Mouse (Mus musculus) stomach, postnatal 0 days (tissue): ENCODE results near the gene Ly86. TPM values are rescaled to one million over a fixed set of nuclear protein-coding genes. Genes with fewer than 3 reads are reported as not detected.

ENCODE experiments used
- ATAC-seq: fragments of 200-750 bp; cut with Nextera tagmentation; 2 replicates; pipeline ENCODE4 v1.8.0; 2017; ENCODE audit not compliant: low FRiP score, low TSS enrichment
- DNase-seq: peaks from one replicate; pipeline ENCODE4 v3.0.0-alpha.2; 2016; ENCODE audit warnings: low spot score
- H3K27ac ChIP-seq: fragments of 300-500 bp; sonication (generic); replicated peaks from 2 replicates; pipeline ENCODE4 v1.5.1; 2014; ENCODE audit warnings: mild to moderate bottlenecking, control low read depth
- H3K27me3 ChIP-seq: fragments of 300-500 bp; sonication (generic); 2 replicates; pipeline ENCODE4 v1.6.1; 2014; ENCODE audit warnings: low read length; ENCODE audit not compliant: control insufficient read depth, insufficient read depth
- H3K36me3 ChIP-seq: fragments of 300-500 bp; sonication (generic); 2 replicates; pipeline ENCODE4 v1.6.1; 2014; ENCODE audit warnings: low read length, mixed read lengths; ENCODE audit not compliant: control insufficient read depth, insufficient read depth
- H3K4me1 ChIP-seq: fragments of 300-500 bp; sonication (generic); replicated peaks from 2 replicates; pipeline ENCODE4 v1.6.1; 2014; ENCODE audit warnings: antibody characterized with exemption; ENCODE audit not compliant: control insufficient read depth, insufficient read depth
- H3K4me2 ChIP-seq: fragments of 300-500 bp; sonication (generic); replicated peaks from 2 replicates; pipeline ENCODE4 v1.6.1; 2014; ENCODE audit warnings: low read depth, mild to moderate bottlenecking, control low read depth, moderate library complexity
- H3K4me3 ChIP-seq: fragments of 300-500 bp; sonication (generic); 2 replicates; pipeline ENCODE4 v1.5.1; 2014; ENCODE audit warnings: low read depth, low read length, control low read depth
- H3K9ac ChIP-seq: fragments of 300-500 bp; sonication (generic); 2 replicates; pipeline ENCODE4 v1.6.1; 2014; ENCODE audit warnings: mild to moderate bottlenecking, low read length, control low read depth, mixed read lengths
- H3K9me3 ChIP-seq: fragments of 300-500 bp; sonication (generic); 2 replicates; pipeline ENCODE4 v1.6.1; 2016; ENCODE audit warnings: low read length; ENCODE audit not compliant: control insufficient read depth
- CTCF ChIP-seq: IDR thresholded peaks from 2 replicates; pipeline ENCODE4 v1.5.1; 2016; ENCODE audit warnings: antibody characterized with exemption, low read depth, mild to moderate bottlenecking, moderate library complexity
- EP300 ChIP-seq: optimal IDR thresholded peaks from 2 replicates; pipeline ENCODE3; 2016; ENCODE audit warnings: antibody characterized with exemption
- WGBS: fragments of 180-500 bp; shearing (Covaris S2); extraction: QIAGEN DNeasy Blood & Tissue Kit; methylation state at CpG from one replicate; pipeline ENCODE4 v1.1.7; 2014; 5-methylcytosine and 5-hydroxymethylcytosine counted together
- polyA plus RNA-seq: library from polyadenylated mRNA; unstranded; fragments of >200 nt; fragmentation: Nextera tagmentation; extraction: Ambion mirVana; gene quantifications from 2 replicates; pipeline ENCODE4 v1.2.1, GENCODE M21; 2015

Ly86 gene
- polyA plus RNA-seq, 1 experiment from 2014 or later: 7.4 TPM

DNA sequence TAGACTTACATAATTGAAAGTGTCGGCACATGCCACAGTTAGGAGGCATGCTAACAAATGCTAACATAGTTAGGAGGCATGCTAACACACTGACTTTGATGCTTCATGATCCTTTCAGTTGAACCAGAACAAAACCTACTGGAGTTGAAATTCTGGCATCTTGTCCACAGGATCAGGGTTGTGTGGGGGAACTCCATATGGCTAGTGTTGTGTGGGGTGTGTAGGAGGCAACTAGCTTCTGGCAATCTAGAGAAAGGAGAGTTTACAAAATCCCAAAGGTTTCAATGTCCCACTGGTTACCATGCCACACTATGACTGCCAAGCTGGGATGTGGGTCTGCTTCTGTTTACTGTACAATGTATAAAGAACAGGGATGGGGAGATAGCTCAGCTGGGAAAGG is 70.7 kb downstream of the Ly86 start:
- no peak for TF ChIP-seq CTCF
- no peak for TF ChIP-seq EP300
- no peaks in the 10 kb centered on the region for H3K27me3 ChIP-seq
- H3K36me3 ChIP-seq: no peaks in the 10 kb centered on the region
- no peaks in the 10 kb centered on the region for H3K9me3 ChIP-seq
- DNase-seq (no peak), ATAC-seq (no peak)
- H3K4me1 ChIP-seq: no peaks in the 10 kb centered on the region
- H3K4me3 ChIP-seq: no peak overlapping the region
- H3K9ac ChIP-seq: no peak overlapping the region
- H3K27ac ChIP-seq: no peak overlapping the region
- WGBS: 89% methylated on average over 1 of the region's 1 CpGs
- no peak overlapping the region for H3K4me2 ChIP-seq

DNA sequence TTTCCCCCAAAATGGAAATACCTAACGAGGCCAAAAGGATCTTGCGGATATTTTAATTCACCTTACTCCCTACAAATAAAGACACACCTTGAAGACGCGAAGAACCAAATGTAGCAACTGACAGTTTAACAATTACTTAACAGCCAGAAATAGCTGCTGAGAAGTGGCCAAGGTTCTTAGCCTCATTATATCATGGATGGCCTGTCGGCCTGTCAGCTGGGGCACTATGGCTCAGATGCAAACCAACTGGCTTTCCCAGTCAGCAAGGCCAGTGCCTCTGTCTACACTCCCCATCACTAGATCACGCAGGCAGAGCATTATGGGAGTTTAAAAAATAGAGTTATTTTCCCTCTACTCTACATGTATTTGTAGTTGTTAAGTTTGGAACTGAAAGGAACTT is 78.4 kb downstream of the Ly86 start:
- Histone ChIP-seq H3K9me3 (no peaks in the 10 kb centered on the region), H3K4me3 (no peak overlapping the region), H3K4me1 (no peaks in the 10 kb centered on the region), H3K4me2 (no peak overlapping the region), H3K36me3 (no peaks in the 10 kb centered on the region), H3K27me3 (no peaks in the 10 kb centered on the region), H3K27ac (no peak overlapping the region), H3K9ac (no peak overlapping the region)
- TF ChIP-seq EP300: no peak
- TF ChIP-seq CTCF: no peak
- DNase-seq (no peak), ATAC-seq (no peak)
- 84% methylated on average over 6 of the region's 6 CpGs for WGBS

DNA sequence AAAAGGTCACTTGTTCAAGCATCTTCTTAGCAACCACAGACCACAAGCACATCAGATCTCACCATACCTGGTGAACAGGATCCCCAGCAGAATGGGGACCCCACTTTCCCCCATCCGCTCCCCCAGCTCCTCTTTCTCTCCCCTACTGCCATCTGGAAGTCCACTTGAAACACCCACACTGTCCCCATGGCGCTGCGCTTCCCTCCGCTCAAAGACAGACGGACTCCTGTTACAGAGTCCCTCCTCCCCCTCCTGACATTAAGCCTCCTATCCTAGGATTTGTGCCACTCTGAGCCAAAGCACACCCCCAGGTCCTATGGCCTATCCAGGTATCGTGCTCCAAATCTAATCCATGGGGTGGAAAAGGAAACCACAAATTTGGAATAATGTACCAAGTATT is 79.9 kb downstream of the Ly86 start:
- DNase-seq: no peak
- Histone ChIP-seq H3K9me3 (no peaks in the 10 kb centered on the region), H3K9ac (no peak overlapping the region), H3K27ac (no peak overlapping the region), H3K4me3 (no peak overlapping the region), H3K4me2 (no peak overlapping the region), H3K4me1 (no peaks in the 10 kb centered on the region), H3K36me3 (no peaks in the 10 kb centered on the region), H3K27me3 (no peaks in the 10 kb centered on the region)
- 95% methylated on average over 6 of the region's 6 CpGs for whole genome bisulfite sequencing
- ATAC-seq: no peak
- TF ChIP-seq CTCF (no peak), EP300 (no peak)

DNA sequence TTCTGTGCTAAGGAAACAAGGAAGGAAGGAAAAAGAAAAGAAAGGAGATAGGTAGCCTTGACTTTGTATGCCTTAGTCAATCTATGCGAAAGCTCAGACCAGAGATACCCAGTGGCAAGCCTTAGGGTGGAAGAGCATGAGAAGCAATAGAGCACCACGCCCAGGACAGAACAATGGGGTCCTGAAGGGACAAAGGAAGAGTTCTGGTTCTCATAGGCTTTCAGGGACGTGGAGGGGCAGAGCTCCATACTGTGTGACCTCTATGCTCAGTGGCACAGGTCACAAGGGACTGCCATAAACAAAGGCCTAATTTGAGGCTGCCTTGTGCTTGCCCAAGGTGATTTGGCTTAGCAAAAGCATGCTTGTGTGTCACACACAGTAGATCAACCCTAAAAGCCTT is 80.4 kb downstream of the Ly86 start:
- no peak overlapping the region for H3K9ac ChIP-seq

DNA sequence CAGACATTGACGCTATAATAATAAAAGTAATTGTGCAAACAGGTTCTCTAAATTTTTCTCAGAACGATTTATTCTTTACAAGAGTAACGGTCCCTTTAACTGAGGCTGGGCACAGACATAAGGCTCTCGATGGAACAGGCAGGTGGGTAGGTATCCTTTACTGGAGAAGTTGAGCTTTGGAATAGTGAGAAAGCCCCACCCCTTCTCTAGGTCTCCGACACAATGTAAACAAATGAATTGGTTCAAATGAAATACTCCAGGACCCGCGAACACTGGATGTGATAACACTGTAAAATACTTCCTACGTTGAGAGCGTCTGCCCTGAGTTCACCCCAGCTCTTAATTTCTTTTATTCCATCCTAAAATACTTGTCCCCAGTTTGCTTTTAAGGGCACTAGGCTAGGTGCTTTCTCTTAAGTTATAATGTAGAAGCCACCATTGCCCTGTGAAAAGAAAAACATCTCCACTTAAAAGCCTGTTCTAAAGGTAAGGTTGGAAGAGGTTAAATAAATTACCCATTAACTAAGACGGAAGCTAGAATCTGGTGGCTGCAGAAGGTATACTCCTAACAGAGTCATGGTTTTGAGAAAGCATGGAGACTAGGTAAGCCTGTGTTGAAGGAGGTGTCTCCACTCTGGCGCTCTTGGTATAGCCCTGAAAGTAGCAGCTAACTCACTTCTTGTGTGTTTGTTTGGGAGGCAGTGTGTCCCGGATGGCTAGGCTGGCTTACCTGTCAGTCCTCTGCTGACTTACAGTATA is 81.7 kb downstream of the Ly86 start:
- Histone ChIP-seq H3K9ac (no peak overlapping the region), H3K4me2 (no peak overlapping the region), H3K36me3 (no peaks in the 10 kb centered on the region), H3K27me3 (no peaks in the 10 kb centered on the region), H3K4me3 (no peak overlapping the region), H3K4me1 (no peaks in the 10 kb centered on the region), H3K27ac (no peak overlapping the region), H3K9me3 (no peaks in the 10 kb centered on the region)
- DNase-seq: no peak
- 43% methylated on average over 12 of the region's 12 CpGs for WGBS
- ATAC-seq: peak; percentile 72; the same call in 1 of the 2 replicates
- TF ChIP-seq CTCF: no peak
- TF ChIP-seq EP300: no peak

More for the DNA sequence above, 80.4 kb downstream of the Ly86 start:
- no peak for ATAC-seq
- DNase-seq: no peak
- 73% methylated on average over 3 of the region's 3 CpGs for WGBS
- no peaks in the 10 kb centered on the region for H3K9me3 ChIP-seq
- H3K4me1 ChIP-seq: no peaks in the 10 kb centered on the region
- TF ChIP-seq CTCF: no peak
- no peak for TF ChIP-seq EP300
- H3K4me2 ChIP-seq: no peak overlapping the region
- no peaks in the 10 kb centered on the region for H3K36me3 ChIP-seq
- no peaks in the 10 kb centered on the region for H3K27me3 ChIP-seq
- H3K4me3 ChIP-seq: no peak overlapping the region
- H3K27ac ChIP-seq: no peak overlapping the region

DNA sequence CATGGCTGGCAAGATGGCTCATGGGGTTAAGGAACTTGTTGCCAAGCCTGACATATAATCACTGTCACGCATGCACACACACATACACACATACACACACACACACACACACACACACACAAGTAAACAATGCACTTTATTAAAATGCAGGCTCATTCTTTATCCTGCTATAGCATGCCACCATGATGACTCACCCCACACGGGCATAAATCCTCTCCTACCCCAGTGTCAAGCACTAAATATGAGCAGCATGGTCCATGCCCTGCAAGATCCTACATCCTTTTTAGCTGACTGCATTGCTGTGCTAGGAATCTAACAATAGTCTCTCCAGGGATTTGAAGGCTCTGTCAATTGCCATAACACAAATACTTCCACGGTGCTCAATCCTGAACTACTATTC is 83.5 kb downstream of the Ly86 start:
- Histone ChIP-seq H3K4me3 (no peak overlapping the region), H3K4me1 (no peaks in the 10 kb centered on the region), H3K27ac (no peak overlapping the region), H3K27me3 (no peaks in the 10 kb centered on the region), H3K4me2 (no peak overlapping the region), H3K36me3 (no peaks in the 10 kb centered on the region), H3K9ac (no peak overlapping the region), H3K9me3 (no peaks in the 10 kb centered on the region)
- ATAC-seq (no peak), DNase-seq (no peak)
- 63% methylated on average over 3 of the region's 3 CpGs for WGBS
- TF ChIP-seq EP300: no peak
- TF ChIP-seq CTCF: no peak
